Mouse (Mus musculus): Measurements from ENCODE around the gene Pcnp. TPM values are rescaled to one million over a fixed set of nuclear protein-coding genes. Genes with fewer than 3 reads are reported as not detected.
"Not testable (repeated sequence)": the region's sequence is repeated elsewhere in the genome, so short reads cannot be mapped to it uniquely, and the experiment has no call there.

Pcnp gene
- polyA plus RNA-seq, 1 experiment, result not detected

DNA sequence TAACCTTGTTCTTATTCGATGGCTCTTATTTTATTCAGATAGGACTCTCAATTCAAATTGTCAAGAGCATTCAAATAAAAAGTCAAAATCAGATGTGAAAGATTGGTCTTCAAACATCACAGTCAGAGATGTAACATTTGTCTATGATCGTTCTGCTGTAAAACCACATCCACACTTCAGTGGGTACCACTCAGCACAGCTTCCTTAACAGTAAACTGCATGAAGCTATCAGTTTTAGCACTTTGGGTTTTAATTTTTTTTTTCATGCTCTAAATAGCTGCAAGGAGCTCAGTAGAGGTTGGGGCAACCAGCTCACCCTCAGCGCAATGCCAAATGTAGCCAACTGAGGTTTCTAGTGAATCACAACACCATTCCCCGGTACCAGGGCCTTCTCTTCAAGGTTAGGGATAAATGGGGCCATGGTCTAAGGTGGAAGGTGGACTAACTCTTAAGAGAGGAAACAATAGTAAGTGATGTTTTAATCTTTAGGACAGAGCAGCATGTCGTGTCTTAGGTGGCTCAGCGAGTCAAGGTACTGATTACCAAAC lies 39.1 kb upstream of the Pcnp start:
- Histone ChIP-seq H3K27ac (ENCODE audit: insufficient read depth, low read depth, low read length) (no peak overlapping the region), H3K4me3 (ENCODE audit: insufficient read depth, low read depth, low read length) (no peak overlapping the region), H3K4me1 (ENCODE audit: control insufficient read depth, insufficient read depth, low read length) (no peaks in the 10 kb centered on the region)
- TF ChIP-seq CTCF (IDR thresholded peaks at IDR 0.05; ENCODE audit: insufficient read depth, low read depth, low read length), result no peak
- no peak for TF ChIP-seq POLR2A (IDR thresholded peaks at IDR 0.05; ENCODE audit: insufficient read depth, low read depth, low read length)
- WGBS, result 93% methylated on average over 6 of the region's 6 CpGs

DNA sequence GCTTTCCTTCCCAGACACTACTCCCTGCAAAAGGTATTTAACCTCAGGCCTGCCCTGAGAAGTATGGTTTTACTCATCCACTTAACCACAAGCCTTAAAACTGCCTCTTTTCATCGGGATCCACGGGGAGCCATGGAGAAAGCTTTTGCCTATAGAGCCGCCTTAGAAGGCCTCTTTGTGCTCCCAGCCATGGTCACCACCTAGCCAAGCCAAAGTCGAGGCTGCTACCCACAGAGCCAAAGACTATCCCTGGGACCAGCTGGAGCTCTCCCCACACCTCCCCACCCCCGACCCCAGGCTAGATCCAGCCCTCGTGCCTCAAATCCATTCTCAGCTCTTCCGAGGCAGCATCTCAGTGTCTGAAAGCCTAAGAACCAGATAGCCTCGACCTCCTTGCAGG lies 36.6 kb upstream of the Pcnp start:
- 22% methylated on average over 8 of the region's 8 CpGs for whole genome bisulfite sequencing
- H3K4me1 ChIP-seq (ENCODE audit: control insufficient read depth, insufficient read depth, low read length), result no peaks in the 10 kb centered on the region

DNA sequence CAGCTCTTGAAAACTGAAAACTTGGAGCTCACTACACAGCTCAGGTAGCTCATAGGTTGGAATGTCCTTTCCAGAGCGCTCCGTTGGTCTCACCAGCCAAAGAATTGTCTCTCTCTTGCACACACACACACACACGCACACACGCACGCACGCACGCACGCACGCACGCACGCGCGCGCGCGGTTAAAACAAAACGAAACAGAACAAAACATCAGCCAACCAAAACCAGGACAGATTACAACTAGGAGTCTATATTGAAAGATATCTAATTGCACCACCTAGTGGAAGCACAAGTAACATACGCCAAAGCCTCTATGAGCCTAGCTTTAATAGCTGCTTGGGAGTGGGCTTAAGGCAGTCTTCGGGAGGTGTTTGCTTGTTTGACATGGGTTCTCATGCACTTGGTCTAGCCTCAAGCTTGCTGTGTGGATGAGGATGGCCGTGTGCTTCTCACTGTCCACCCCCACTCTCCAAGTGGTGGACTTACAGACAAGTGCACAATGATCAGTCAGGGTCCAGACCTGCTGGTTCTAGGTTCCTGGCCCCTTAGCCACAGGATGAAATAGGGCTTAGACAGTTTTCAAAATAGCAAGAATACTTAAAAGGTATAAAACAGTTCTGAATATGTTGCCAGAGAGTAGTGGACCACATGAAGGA lies 34.9 kb upstream of the Pcnp start:
- under 1% methylated on average over 20 of the region's 20 CpGs for WGBS
- TF ChIP-seq POLR2A (IDR thresholded peaks at IDR 0.05; ENCODE audit: insufficient read depth, low read depth, low read length) (0 out of 2 replicates have a peak, but pooled peaks have one; percentile 15), CTCF (IDR thresholded peaks at IDR 0.05; ENCODE audit: insufficient read depth, low read depth, low read length) (no peak)
- Histone ChIP-seq H3K4me3 (ENCODE audit: insufficient read depth, low read depth, low read length) (peak overlapping the region; percentile 50), H3K27ac (ENCODE audit: insufficient read depth, low read depth, low read length) (peak overlapping the region; percentile 62; the same call in 1 of the 2 replicates), H3K4me1 (ENCODE audit: control insufficient read depth, insufficient read depth, low read length) (no peaks in the 10 kb centered on the region)

More for the DNA sequence above, 36.6 kb upstream of the Pcnp start:
- no peak for TF ChIP-seq POLR2A (IDR thresholded peaks at IDR 0.05; ENCODE audit: insufficient read depth, low read depth, low read length)
- TF ChIP-seq CTCF (IDR thresholded peaks at IDR 0.05; ENCODE audit: insufficient read depth, low read depth, low read length), result no peak
- no peak overlapping the region for H3K27ac ChIP-seq (ENCODE audit: insufficient read depth, low read depth, low read length)
- H3K4me3 ChIP-seq (ENCODE audit: insufficient read depth, low read depth, low read length), result no peak overlapping the region

DNA sequence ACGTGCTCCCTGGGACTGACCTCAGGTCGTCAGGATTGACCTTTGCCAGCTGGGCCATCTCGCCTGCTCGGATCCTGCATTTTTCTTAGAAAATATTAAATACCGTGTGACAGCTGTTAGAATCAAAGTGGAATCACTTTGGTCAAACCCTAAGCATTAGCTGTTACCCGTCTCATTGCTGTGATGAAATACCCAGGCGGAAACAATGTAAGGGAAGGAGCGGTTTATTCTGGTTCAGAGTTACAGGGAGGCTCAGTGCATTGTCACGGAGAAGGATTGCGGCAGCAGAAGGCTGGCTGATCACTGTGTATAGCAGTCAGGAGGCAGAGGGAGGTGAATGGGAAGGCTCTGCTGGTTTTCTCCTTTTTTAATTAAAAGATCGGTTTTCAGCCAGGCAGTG lies 33.4 kb upstream of the Pcnp start:
- no peaks in the 10 kb centered on the region for H3K4me1 ChIP-seq (ENCODE audit: control insufficient read depth, insufficient read depth, low read length)
- no peak for TF ChIP-seq POLR2A (IDR thresholded peaks at IDR 0.05; ENCODE audit: insufficient read depth, low read depth, low read length)
- no peak for TF ChIP-seq CTCF (IDR thresholded peaks at IDR 0.05; ENCODE audit: insufficient read depth, low read depth, low read length)
- WGBS, result 75% methylated on average over 11 of the region's 11 CpGs
- no peak overlapping the region for H3K4me3 ChIP-seq (ENCODE audit: insufficient read depth, low read depth, low read length)
- H3K27ac ChIP-seq (ENCODE audit: insufficient read depth, low read depth, low read length), result no peak overlapping the region

DNA sequence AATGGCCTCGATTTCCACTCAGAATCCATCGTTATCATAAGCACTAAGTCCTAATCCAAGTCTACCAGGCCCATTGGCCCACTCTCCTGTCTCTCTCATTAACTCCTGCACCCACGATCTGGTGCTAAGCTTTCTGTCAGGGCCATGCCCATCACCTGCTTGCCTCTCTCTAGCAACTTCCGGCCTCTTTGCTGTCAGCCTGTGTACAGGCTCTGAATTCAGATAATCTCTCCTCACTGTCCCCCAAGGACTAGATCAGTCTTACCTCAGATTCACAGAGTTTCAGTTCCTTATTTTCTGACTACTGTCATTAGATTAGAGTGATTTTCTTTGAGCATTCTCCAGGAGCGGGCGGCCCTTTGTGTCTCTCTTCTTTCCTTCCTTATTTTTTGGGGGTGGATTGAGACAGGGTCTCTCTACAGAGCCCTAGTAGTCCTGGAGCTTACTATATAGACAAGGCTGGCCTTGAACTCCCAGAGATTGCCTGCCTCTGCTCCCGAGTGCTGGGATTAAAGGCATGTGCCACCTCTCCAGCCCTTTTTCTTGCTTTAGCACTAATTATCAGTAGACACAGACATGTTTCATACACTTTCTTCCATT lies 32.6 kb upstream of the Pcnp start:
- 72% methylated on average over 7 of the region's 7 CpGs for WGBS
- H3K4me3 ChIP-seq (ENCODE audit: insufficient read depth, low read depth, low read length), result no peak overlapping the region
- H3K27ac ChIP-seq (ENCODE audit: insufficient read depth, low read depth, low read length), result no peak overlapping the region
- no peaks in the 10 kb centered on the region for H3K4me1 ChIP-seq (ENCODE audit: control insufficient read depth, insufficient read depth, low read length)
- TF ChIP-seq CTCF (IDR thresholded peaks at IDR 0.05; ENCODE audit: insufficient read depth, low read depth, low read length) (no peak), POLR2A (IDR thresholded peaks at IDR 0.05; ENCODE audit: insufficient read depth, low read depth, low read length) (no peak)

DNA sequence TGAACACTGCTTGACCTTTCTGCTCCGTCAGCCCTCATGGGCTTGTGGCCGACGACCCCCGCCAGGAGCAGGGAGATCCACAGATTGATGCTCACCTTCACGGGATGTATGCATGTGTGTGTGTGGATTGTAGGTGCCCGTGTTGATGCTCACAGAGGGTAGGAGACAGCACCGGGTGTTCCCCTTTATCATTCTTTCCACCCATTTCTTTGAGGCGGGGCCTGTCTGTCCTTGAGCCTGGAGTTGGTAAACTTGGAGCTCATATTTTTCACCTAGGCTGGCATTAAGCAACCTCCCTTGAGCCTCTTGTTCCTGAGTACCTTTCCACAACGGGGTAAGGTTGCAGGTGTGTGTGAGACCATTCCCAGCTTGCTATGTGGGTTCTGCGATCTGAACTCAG lies 28.6 kb upstream of the Pcnp start:
- Histone ChIP-seq H3K27ac (ENCODE audit: insufficient read depth, low read depth, low read length) (no peak overlapping the region), H3K4me3 (ENCODE audit: insufficient read depth, low read depth, low read length) (no peak overlapping the region), H3K4me1 (ENCODE audit: control insufficient read depth, insufficient read depth, low read length) (no peaks in the 10 kb centered on the region)
- TF ChIP-seq POLR2A (IDR thresholded peaks at IDR 0.05; ENCODE audit: insufficient read depth, low read depth, low read length) (no peak), CTCF (IDR thresholded peaks at IDR 0.05; ENCODE audit: insufficient read depth, low read depth, low read length) (no peak)
- 83% methylated on average over 10 of the region's 10 CpGs for WGBS

DNA sequence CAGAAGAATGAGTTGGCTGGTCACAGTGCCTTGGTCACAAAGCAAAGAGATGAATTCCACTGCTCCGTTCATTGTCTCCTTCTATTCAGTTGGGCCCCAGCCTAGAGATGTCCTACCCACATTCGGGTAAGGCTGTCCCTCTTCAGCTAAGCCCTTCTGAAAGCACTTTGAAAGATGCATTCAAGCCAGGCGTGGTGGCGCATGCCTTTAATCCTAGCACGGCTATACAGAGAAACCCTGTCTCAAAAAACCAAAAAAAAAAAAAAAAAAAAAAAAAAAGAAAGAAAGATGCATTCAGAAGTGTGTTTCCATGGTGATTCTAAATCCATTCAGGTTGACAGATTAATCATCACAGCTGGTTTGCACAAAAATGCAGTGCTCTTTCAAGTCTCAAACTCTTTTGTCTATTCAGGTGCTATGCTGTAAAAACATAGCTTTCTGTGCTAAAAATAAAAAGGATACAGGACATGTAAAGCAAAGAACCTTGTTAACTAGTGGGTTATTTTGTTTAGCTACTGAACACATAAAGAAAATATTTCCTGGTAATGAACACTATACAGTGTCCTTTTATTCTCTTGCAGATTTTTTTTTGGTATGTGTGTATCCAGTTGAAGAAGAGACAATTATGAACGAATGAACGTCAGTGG lies 27.5 kb upstream of the Pcnp start:
- Histone ChIP-seq H3K27ac (ENCODE audit: insufficient read depth, low read depth, low read length) (no peak overlapping the region), H3K4me3 (ENCODE audit: insufficient read depth, low read depth, low read length) (no peak overlapping the region), H3K4me1 (ENCODE audit: control insufficient read depth, insufficient read depth, low read length) (no peaks in the 10 kb centered on the region)
- TF ChIP-seq POLR2A (IDR thresholded peaks at IDR 0.05; ENCODE audit: insufficient read depth, low read depth, low read length) (no peak), CTCF (IDR thresholded peaks at IDR 0.05; ENCODE audit: insufficient read depth, low read depth, low read length) (no peak)
- WGBS, result 23% methylated on average over 7 of the region's 7 CpGs

DNA sequence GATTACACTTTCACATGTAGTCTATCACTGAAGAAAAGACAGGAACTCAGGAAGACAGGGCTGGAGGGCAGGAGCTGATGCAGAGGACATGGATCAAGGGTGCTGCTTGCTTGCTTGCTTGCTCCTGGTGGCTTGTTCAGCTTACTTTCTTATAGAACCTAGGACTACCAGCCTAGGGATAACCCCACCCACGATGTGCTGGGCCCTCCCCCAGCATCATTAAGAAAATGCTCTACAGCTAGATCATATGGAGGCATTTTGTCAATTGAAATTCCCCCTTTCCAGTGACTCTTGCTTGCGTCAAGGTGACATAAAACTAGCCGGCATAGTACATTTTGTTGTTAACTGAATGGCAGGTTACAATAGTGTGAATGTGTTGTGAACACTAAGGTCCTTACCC lies 26.4 kb upstream of the Pcnp start:
- TF ChIP-seq CTCF (IDR thresholded peaks at IDR 0.05; ENCODE audit: insufficient read depth, low read depth, low read length) (no peak), POLR2A (IDR thresholded peaks at IDR 0.05; ENCODE audit: insufficient read depth, low read depth, low read length) (no peak)
- 88% methylated on average over 3 of the region's 3 CpGs for WGBS
- no peak overlapping the region for H3K4me3 ChIP-seq (ENCODE audit: insufficient read depth, low read depth, low read length)
- no peaks in the 10 kb centered on the region for H3K4me1 ChIP-seq (ENCODE audit: control insufficient read depth, insufficient read depth, low read length)
- H3K27ac ChIP-seq (ENCODE audit: insufficient read depth, low read depth, low read length), result no peak overlapping the region

DNA sequence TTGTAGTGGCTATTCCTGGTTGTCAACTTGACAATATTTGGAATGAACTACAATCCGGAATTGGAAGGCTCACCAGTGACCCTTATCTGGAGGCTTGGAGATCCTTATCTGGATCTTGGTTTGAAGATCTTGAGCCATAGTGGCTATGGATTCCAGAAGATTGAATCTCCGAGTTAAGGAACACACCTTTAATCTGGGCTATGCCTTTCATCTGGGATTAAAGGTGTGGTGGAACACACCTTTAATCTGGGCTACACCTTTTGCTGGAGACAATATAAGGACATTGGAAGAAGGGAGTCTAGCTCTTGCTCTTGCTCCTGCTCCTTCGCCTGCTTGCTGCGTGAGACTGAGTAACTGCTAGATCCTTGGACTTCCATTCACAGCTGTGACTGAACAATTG lies 18.5 kb upstream of the Pcnp start, which contains the start of gene Senp7:
TSS of gene Senp7 (plus strand) at position 301 of the 400 bp plus-strand sequence.
- no CpG with 5 or more reads among the region's 4 CpGs for WGBS
- peak within 1 kb of the TSS; percentile 24 for H3K4me3 ChIP-seq (ENCODE audit: insufficient read depth, low read depth, low read length)
- not testable (repeated sequence) for H3K27ac ChIP-seq (ENCODE audit: insufficient read depth, low read depth, low read length); H3K4me1 ChIP-seq (ENCODE audit: control insufficient read depth, insufficient read depth, low read length)

All from olfactory bulb, adult 2 months (tissue).